Mouse (Mus musculus): ENCODE results near the gene Gas7. TPM values are rescaled to one million over a fixed set of nuclear protein-coding genes. Genes with fewer than 3 reads are reported as not detected.

Gene Gas7
- polyA plus RNA-seq, 1 experiment from 2014 or later, result 13.5 TPM

DNA sequence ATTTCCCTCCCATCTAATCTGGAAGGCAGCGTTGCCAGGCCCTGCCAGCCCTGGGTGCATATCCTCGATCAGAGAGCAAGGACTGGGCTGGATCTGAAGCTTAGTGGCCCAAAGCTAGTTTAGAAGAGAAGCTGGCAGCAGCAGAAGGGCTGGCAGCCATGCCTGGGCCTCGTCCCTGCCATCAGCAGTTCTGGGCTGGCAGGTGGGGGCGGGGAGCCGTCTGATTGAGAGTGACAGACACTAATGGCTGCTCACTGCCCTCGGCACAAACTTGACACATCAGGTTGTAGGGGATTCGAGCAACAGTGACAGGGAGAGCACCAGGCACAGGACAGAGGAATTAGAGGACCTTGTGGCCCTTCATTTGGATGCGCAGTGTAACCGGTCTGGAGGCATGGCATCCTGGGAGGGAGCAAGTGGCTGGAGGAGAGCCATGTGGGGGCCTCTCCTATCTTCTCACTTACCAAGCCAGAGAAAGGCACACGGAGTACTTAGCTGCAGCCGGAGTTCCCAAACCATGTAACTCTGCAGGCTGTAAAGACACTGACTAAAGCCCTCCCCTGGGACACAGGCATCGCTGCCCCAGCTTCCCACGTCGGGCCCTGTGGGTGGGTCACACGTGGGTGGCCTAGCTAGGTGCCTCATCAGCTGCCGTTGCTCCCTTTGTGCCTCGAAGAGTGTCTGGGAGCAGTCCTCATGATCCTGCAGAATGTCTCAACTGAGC is 200.2 kb downstream of the Gas7 start:
- Histone ChIP-seq H3K4me1 (replicated peaks; ENCODE audit: control insufficient read depth, insufficient read depth, low read length) (no peaks in the 10 kb centered on the region), H3K4me3 (ENCODE audit: low read length) (no peak overlapping the region), H3K27me3 (ENCODE audit: control insufficient read depth, insufficient read depth, low read depth, low read length) (no peaks in the 10 kb centered on the region), H3K9ac (ENCODE audit: low read length) (no peak overlapping the region), H3K27ac (ENCODE audit: low read length) (no peak overlapping the region), H3K36me3 (ENCODE audit: control insufficient read depth, insufficient read depth, low read length) (no peaks in the 10 kb centered on the region), H3K4me2 (ENCODE audit: low read depth, low read length) (no peak overlapping the region), H3K9me3 (ENCODE audit: control insufficient read depth, low read length) (no peaks in the 10 kb centered on the region)
- ATAC-seq (ENCODE audit: low read depth), result no peak
- WGBS, result 62% methylated on average over 17 of the region's 17 CpGs

DNA sequence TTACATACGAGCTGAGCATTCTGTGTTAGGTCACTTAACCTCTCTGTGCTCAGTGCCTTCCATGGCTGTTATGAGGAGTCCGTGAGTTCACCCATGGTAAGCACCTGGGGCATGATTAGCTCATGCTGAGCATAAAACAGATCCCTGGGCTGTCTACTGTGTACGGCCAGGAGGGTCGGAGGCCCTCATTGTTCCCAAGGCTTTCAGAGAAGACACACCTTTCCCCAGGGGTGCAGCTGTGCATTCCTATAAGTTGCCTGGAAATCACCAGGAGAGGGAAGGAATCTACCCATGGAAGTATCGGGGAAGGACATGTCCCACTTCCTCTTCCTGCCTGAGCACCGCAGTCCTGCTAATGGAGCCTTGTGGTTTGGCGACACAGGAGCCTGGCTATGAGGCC is 201.1 kb downstream of the Gas7 start:
- ATAC-seq (ENCODE audit: low read depth), result no peak
- Histone ChIP-seq H3K36me3 (ENCODE audit: control insufficient read depth, insufficient read depth, low read length) (no peaks in the 10 kb centered on the region), H3K27me3 (ENCODE audit: control insufficient read depth, insufficient read depth, low read depth, low read length) (no peaks in the 10 kb centered on the region), H3K4me2 (ENCODE audit: low read depth, low read length) (no peak overlapping the region), H3K27ac (ENCODE audit: low read length) (no peak overlapping the region), H3K9me3 (ENCODE audit: control insufficient read depth, low read length) (no peaks in the 10 kb centered on the region), H3K4me3 (ENCODE audit: low read length) (no peak overlapping the region), H3K9ac (ENCODE audit: low read length) (no peak overlapping the region), H3K4me1 (replicated peaks; ENCODE audit: control insufficient read depth, insufficient read depth, low read length) (no peaks in the 10 kb centered on the region)
- 81% methylated on average over 7 of the region's 7 CpGs for WGBS

DNA sequence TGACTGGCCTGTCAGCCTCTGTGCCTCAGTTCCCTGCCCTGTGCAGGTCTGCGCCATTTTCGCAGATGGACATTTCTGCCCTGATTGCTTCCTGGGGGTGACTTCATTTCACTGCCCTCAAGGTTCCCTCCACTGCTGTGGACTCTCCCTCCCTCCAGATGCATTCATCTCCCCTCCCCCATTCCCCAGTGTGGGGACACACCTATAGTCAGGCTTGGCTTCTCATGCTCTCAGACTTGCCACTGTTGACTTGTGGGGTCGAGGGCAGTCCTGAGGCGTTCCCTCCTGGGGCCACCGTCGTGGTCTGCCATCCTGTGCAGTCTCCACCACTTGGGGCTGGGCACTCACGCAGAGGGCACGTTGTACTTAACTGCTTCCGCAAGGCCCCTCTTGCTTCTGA is 201.6 kb downstream of the Gas7 start:
- Histone ChIP-seq H3K4me3 (ENCODE audit: low read length) (no peak overlapping the region), H3K4me1 (replicated peaks; ENCODE audit: control insufficient read depth, insufficient read depth, low read length) (no peaks in the 10 kb centered on the region), H3K36me3 (ENCODE audit: control insufficient read depth, insufficient read depth, low read length) (no peaks in the 10 kb centered on the region), H3K4me2 (ENCODE audit: low read depth, low read length) (no peak overlapping the region), H3K27ac (ENCODE audit: low read length) (no peak overlapping the region), H3K9ac (ENCODE audit: low read length) (no peak overlapping the region), H3K27me3 (ENCODE audit: control insufficient read depth, insufficient read depth, low read depth, low read length) (no peaks in the 10 kb centered on the region), H3K9me3 (ENCODE audit: control insufficient read depth, low read length) (no peaks in the 10 kb centered on the region)
- WGBS, result 86% methylated on average over 9 of the region's 9 CpGs
- ATAC-seq (ENCODE audit: low read depth), result no peak

DNA sequence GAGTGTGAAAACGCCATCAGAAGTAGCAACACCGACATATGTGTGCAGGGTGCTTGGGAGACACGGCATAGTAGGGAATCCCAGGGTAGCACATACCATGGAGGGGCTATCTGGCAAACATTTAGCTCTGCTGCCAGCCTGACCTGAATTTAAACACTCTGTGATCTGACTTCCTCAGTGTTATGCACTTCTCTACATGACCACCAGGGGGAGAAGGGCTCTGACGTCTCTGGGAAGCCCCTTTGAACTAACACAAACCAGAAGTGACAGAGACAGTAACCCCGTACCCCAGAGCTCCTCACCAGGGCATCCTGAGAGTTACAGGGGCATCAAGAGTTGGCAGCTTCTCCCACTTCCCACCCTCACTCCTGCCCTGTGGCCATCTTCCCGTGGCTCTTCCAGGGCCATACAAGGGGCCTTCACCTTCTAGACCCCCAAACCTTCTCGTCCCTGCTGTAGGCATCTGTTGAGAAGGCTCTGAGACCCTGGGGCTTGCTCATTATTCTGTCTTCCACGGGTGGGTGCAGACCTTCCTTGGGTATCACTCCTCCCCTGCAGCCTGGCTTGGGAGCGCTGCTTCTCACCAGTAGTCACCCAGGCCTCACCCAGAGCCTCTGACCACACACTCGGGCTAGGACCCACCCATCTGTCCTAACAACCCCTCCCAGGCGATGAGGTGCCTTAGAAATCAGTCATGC is 202.6 kb downstream of the Gas7 start:
- ATAC-seq (ENCODE audit: low read depth), result peak; percentile 61
- 38% methylated on average over 11 of the region's 11 CpGs for WGBS
- H3K9ac ChIP-seq (ENCODE audit: low read length), result no peak overlapping the region

DNA sequence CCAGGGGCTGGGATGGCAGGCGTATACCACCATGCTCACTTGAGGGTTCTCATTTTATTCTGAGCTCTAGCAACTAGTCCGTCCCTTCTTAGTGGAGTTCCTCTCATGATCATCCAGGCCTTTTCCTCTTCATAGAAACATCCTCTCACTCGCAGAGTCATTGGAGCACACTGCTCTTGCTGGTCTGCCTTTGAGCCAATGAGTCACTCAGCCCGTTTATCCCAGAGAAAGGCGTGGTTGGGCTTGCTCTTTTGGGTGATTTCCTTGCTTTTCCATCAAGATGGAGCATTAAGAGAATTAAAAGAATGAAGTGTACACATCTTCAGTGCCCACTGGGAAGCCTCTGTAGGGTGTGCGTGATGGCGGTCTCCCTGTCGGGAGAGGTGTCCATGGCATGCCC is 206.2 kb downstream of the Gas7 start:
- H3K9ac ChIP-seq (ENCODE audit: low read length), result no peak overlapping the region
- no peaks in the 10 kb centered on the region for H3K9me3 ChIP-seq (ENCODE audit: control insufficient read depth, low read length)
- no peak overlapping the region for H3K4me3 ChIP-seq (ENCODE audit: low read length)
- ATAC-seq (ENCODE audit: low read depth), result no peak
- H3K4me1 ChIP-seq (replicated peaks; ENCODE audit: control insufficient read depth, insufficient read depth, low read length), result no peaks in the 10 kb centered on the region
- no peak overlapping the region for H3K4me2 ChIP-seq (ENCODE audit: low read depth, low read length)
- no peaks in the 10 kb centered on the region for H3K36me3 ChIP-seq (ENCODE audit: control insufficient read depth, insufficient read depth, low read length)
- no peak overlapping the region for H3K27ac ChIP-seq (ENCODE audit: low read length)
- no peaks in the 10 kb centered on the region for H3K27me3 ChIP-seq (ENCODE audit: control insufficient read depth, insufficient read depth, low read depth, low read length)
- WGBS, result 80% methylated on average over 8 of the region's 8 CpGs

More for the DNA sequence above, 202.6 kb downstream of the Gas7 start:
- Histone ChIP-seq H3K27me3 (ENCODE audit: control insufficient read depth, insufficient read depth, low read depth, low read length) (no peaks in the 10 kb centered on the region), H3K4me1 (replicated peaks; ENCODE audit: control insufficient read depth, insufficient read depth, low read length) (no peaks in the 10 kb centered on the region), H3K4me3 (ENCODE audit: low read length) (no peak overlapping the region), H3K9me3 (ENCODE audit: control insufficient read depth, low read length) (no peaks in the 10 kb centered on the region), H3K4me2 (ENCODE audit: low read depth, low read length) (no peak overlapping the region), H3K27ac (ENCODE audit: low read length) (no peak overlapping the region), H3K36me3 (ENCODE audit: control insufficient read depth, insufficient read depth, low read length) (no peaks in the 10 kb centered on the region)

DNA sequence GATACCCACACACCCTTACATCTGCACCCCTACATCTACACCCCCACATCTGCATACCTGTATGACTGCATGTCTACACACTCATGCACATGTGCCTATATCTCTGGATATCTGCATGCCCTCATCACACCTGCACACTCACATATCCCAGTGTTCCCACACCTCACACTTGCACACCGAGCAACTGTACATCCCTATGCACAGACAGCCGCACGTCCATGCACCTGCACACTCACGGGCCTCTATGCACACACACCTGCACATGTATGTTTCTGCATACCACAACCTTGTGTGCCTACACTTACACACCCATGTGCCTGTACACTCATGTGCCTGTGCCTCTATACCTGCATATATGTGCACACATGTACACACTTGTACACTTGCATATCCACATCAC is 208.2 kb downstream of the Gas7 start:
- WGBS, result 88% methylated on average over 4 of the region's 4 CpGs
- H3K4me1 ChIP-seq (replicated peaks; ENCODE audit: control insufficient read depth, insufficient read depth, low read length), result peaks cover 9% of the 10 kb centered on the region
- H3K27ac ChIP-seq (ENCODE audit: low read length), result no peak overlapping the region
- no peak overlapping the region for H3K4me2 ChIP-seq (ENCODE audit: low read depth, low read length)
- H3K27me3 ChIP-seq (ENCODE audit: control insufficient read depth, insufficient read depth, low read depth, low read length), result no peaks in the 10 kb centered on the region
- H3K9ac ChIP-seq (ENCODE audit: low read length), result no peak overlapping the region
- no peak overlapping the region for H3K4me3 ChIP-seq (ENCODE audit: low read length)
- no peak for ATAC-seq (ENCODE audit: low read depth)
- no peaks in the 10 kb centered on the region for H3K9me3 ChIP-seq (ENCODE audit: control insufficient read depth, low read length)
- no peaks in the 10 kb centered on the region for H3K36me3 ChIP-seq (ENCODE audit: control insufficient read depth, insufficient read depth, low read length)

DNA sequence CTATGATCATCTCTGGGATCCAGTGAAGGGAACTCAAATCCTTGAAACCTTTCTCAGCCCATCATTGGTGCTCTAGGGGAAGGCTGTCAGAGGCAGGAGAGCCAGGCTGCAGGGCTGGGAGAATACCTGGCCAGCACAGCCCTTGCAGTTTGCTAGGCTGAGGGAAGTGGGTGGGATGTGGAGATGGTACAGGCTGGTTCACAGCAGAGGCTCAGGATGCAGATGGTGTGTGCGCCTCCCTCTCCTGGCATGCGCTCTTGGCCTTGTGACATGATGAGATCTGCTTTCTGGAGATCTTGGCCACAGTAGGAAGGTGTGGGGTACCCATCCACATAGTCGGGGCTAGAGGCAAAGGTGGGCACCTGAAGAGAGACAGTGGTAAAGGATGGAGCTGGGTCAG is 209.0 kb downstream of the Gas7 start:
- no peak for ATAC-seq (ENCODE audit: low read depth)

DNA sequence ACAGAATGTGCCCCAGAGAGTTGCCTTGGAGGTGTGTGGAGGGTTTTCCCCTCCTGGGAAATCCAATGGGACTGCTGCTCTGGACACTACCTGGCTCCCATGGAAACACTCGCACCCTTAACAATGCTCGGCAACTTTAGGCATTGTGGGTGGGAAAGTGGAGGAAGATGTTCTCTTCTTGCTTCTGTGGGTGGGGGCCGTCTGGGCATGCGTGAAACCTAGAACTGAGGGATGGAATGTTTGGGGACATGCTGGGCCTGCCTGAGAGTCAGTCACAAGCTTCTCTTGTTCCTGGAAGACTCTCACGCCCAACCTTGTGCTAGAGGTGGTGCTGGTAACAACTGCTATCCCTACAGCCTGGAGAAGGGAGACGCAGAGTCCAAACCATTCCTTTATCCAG is 209.7 kb downstream of the Gas7 start:
- 75% methylated on average over 6 of the region's 6 CpGs for WGBS
- H3K9me3 ChIP-seq (ENCODE audit: control insufficient read depth, low read length), result no peaks in the 10 kb centered on the region
- H3K4me2 ChIP-seq (ENCODE audit: low read depth, low read length), result no peak overlapping the region
- peaks cover 9% of the 10 kb centered on the region for H3K4me1 ChIP-seq (replicated peaks; ENCODE audit: control insufficient read depth, insufficient read depth, low read length)
- ATAC-seq (ENCODE audit: low read depth), result no peak
- H3K9ac ChIP-seq (ENCODE audit: low read length), result no peak overlapping the region
- H3K27ac ChIP-seq (ENCODE audit: low read length), result no peak overlapping the region
- no peaks in the 10 kb centered on the region for H3K27me3 ChIP-seq (ENCODE audit: control insufficient read depth, insufficient read depth, low read depth, low read length)
- H3K4me3 ChIP-seq (ENCODE audit: low read length), result no peak overlapping the region
- no peaks in the 10 kb centered on the region for H3K36me3 ChIP-seq (ENCODE audit: control insufficient read depth, insufficient read depth, low read length)

More for the DNA sequence above, 209.0 kb downstream of the Gas7 start:
- Histone ChIP-seq H3K9ac (ENCODE audit: low read length) (no peak overlapping the region), H3K36me3 (ENCODE audit: control insufficient read depth, insufficient read depth, low read length) (no peaks in the 10 kb centered on the region), H3K4me2 (ENCODE audit: low read depth, low read length) (no peak overlapping the region), H3K27ac (ENCODE audit: low read length) (no peak overlapping the region), H3K9me3 (ENCODE audit: control insufficient read depth, low read length) (no peaks in the 10 kb centered on the region), H3K4me1 (replicated peaks; ENCODE audit: control insufficient read depth, insufficient read depth, low read length) (peaks cover 9% of the 10 kb centered on the region), H3K4me3 (ENCODE audit: low read length) (no peak overlapping the region), H3K27me3 (ENCODE audit: control insufficient read depth, insufficient read depth, low read depth, low read length) (no peaks in the 10 kb centered on the region)
- WGBS, result 88% methylated on average over 3 of the region's 3 CpGs

DNA sequence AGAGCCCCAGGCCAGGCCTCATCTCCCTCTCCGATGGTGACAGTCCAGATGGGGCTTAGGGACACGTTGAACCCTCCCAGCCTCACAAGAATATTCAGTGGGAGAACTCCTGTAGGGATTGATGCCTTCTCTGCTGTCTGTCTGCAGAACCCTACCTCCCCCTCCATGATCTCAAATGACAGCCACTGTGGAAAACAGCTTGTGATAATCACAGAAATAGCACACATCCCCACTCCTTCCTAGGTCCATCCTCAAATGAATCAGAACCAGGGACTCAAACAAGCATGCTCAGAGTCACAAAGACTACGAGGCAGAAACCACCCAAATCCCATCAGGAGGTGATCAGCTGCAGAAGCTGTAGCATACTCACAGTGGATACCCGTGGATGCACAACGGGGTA is 210.9 kb downstream of the Gas7 start:
- ATAC-seq (ENCODE audit: low read depth), result no peak
- H3K4me3 ChIP-seq (ENCODE audit: low read length), result no peak overlapping the region
- peaks cover 9% of the 10 kb centered on the region for H3K4me1 ChIP-seq (replicated peaks; ENCODE audit: control insufficient read depth, insufficient read depth, low read length)
- H3K36me3 ChIP-seq (ENCODE audit: control insufficient read depth, insufficient read depth, low read length), result no peaks in the 10 kb centered on the region
- WGBS, result 77% methylated on average over 5 of the region's 5 CpGs
- no peaks in the 10 kb centered on the region for H3K9me3 ChIP-seq (ENCODE audit: control insufficient read depth, low read length)
- no peak overlapping the region for H3K4me2 ChIP-seq (ENCODE audit: low read depth, low read length)
- no peak overlapping the region for H3K27ac ChIP-seq (ENCODE audit: low read length)
- H3K9ac ChIP-seq (ENCODE audit: low read length), result no peak overlapping the region
- no peaks in the 10 kb centered on the region for H3K27me3 ChIP-seq (ENCODE audit: control insufficient read depth, insufficient read depth, low read depth, low read length)
